Mouse (Mus musculus): ENCODE results near the gene Zfp266.

GRCm38 (mm10) chr9:20476632-20477031 is 44.6 kb downstream of the Zfp266 start:
- no peak for TF ChIP-seq CTCF (IDR thresholded peaks at IDR 0.05; ENCODE audit: low read depth)
- no peak for TF ChIP-seq EP300 (IDR thresholded peaks at IDR 0.05; ENCODE audit: low read depth)

All from heart, postnatal 0 days (tissue).